Mouse (Mus musculus) inflammation-experienced regulatory T-cells, adult 6 months (primary cell): ENCODE data around the gene Snrpa1. TPM values are rescaled to one million over a fixed set of nuclear protein-coding genes. Genes with fewer than 3 reads are reported as not detected.

Experiments
- ATAC-seq: one replicate; pipeline ENCODE4 v1.8.0; 2017
- polyA plus RNA-seq, 3 experiments: library from polyadenylated mRNA; unstranded; fragments of 100-300 nt; shearing (Covaris generic); gene quantifications; one replicate each; pipeline ENCODE4 v1.2.1; 2017

Gene Snrpa1
- polyA plus RNA-seq, 3 experiments from 2014 or later: 128 to 166 (median 136) TPM

DNA sequence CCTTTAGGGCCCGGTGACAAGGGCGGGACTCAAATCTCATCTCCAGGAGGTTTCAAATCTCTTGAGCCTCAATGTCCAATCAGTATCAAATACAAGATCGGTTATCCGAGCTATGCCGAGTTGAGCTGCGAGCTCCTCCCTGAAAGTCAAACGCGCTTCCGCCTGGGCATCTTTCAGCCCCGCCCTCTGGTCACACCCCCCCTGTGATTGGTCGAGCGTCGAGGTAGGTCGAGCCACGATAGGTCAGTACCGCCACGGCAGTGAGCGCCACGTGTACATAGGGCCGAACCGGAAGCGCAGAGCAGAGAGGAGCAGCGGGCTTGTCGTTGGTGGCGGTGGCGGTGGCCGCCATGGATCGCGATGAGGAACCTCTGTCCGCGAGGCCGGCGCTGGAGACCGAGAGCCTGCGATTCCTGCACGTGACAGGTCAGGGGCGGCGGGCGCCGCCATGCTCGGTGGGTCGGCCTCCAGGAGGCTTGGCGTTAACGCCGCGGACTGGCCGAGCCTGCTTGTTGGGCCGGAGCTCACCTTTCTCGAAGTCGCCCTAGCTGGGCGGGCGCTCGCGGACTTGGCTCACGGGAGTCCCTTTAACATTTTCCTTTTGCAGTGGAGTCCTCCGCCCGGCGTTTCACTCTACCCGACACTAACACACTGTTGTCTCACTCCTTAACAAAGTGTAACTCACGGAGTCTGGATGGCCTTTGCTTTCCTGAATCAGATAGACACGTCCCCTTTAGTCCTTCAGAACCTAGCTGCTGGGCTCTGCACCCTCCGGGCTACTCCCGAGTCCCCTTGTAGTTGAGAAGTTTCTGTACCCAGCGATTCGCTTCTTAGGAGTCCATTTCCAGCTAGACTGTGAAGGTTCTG lies 20.8 kb downstream of the Snrpa1 start, which contains the start of gene Selenos:
Gene Selenos (plus strand): TSS at position 286 of the 867 bp plus-strand sequence.
- peak; percentile 98 for ATAC-seq

DNA sequence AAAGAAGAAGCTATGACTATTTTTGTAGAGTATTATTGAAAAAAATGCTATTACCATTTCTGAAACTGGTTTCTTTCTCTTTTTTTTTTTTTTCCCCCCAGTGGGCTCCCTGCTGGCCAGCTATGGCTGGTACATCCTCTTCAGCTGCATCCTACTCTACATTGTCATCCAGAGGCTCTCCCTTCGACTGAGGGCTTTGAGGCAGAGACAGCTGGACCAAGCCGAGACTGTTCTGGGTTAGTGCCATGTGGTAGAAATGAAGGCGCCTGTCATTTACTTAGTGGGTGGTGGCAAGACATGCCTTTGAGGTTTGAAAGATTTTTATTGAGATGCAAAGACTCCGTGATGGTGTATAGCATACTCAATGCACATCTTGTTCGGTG lies 21.4 kb downstream of the Snrpa1 start:
- no peak for ATAC-seq

DNA sequence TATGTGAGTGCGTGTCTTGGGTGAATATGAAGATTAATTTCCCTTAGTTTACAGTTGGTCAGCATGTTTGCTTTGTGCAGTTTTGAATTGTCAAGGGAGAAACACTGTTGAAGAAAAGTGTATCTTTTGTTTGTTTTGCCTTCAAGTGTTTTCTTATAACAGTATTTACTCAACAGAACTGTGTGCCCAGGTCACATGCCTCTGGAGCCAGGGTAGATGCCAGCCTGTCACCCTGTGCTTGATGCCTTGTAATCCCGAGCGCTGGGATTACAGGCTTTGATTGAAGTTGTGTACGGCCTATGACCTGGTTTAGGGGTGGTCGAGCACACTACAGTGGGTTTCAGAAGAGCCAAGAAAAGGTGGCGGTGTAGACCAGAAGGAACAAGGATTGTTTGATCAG lies 25.0 kb downstream of the Snrpa1 start:
- no peak for ATAC-seq

DNA sequence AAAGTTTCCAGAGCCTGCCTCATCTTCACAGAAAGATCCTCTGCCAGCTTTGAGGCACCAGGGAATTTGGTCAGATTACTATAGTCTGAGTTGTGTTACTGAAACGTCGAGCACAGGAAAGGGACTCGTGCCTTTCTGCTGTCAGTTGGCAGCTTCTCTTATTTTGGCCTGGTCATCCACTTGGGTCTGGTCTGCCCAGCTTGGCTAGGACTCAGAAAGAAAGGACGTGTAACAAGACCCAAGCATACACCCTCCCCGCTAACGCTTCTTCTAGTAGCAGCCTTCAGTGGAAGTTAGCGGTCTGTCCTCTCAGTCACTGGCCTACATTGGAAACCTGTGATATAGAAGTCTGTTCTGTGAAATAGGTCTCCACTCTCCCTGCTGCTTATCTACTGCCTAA lies 25.7 kb downstream of the Snrpa1 start:
- no peak for ATAC-seq

DNA sequence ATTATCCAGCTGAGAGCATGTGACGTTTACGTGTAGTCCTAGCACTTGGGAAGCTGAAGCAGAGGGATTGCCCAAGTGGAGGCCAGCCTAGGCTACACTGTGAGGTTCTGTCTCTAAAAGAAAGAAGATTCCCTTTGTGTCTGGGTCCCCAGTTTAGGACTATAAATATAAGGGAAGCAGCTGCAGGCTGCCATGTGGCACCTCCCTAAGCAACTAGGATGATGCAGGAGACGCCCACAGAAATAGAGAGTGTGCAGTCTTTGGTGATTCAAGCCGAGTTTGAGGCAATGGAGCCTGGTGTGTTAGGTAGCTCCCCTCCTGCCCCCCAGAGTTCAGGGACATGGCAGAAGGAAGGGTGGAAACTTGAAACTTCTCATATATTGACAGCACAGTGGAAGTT lies 28.8 kb downstream of the Snrpa1 start:
- no peak for ATAC-seq

DNA sequence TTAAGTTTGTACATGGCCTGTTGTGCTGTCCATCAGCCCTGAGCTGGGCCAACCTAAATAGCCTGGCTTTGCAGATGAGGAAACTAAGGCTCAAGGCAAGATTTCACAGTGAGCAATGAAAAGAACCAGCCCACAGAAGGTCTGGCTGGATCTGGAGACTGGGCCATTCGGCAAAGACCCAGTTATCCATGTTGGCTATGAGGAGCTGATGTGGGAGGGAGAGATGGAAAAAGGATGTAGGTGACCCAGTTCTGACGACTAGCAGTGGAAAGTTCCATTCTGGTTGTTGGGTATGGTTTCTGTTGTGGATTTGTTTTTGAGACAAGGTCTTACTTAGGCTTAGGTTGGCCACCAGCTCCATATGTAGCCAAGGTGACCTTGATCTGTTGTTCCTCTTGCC lies 29.3 kb downstream of the Snrpa1 start:
- no peak for ATAC-seq

DNA sequence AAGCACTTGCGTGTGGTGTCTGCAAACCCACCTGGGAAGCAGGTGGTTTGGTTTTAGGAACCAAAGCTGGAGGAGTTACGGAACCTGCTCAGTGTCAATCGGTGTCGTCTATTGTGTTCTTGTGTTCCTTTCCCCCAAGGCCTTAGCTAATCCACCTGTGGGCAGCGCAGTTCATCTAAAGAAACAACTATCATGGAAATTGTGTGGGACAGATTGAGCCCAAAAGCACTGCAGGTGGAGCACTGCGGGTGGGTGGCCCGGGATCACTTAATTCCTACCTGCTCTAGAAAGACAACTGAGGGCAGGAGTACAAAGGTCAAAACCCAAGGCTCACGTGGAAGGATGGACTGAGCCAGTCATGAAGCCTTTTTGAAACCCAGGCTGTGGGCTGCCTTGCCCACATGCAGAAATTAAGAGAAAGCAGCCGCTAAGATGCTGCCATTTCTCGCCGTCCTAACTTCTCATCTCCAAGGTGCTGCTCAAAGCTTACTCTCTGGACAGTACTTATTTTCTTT lies 31.9 kb downstream of the Snrpa1 start:
- ATAC-seq: no peak

DNA sequence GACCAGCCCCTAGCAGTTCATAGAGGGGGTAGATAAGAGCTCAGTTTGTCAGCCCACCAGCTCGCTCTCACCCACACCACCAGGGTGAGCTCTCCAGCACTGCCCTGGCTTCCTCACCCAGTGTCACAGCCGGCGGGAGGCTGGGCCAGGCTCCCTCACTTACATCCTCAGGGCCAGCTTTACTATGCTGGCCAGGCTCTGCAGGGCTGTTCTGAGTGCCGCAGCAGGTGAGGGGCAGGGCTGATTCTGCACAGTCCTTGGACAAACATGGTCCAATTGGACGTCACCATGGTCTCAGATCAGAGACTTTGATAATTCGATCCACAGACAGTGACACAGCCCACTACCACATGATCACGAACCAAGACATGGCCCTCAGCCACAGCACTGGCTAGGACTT lies 32.8 kb downstream of the Snrpa1 start:
- ATAC-seq: no peak

DNA sequence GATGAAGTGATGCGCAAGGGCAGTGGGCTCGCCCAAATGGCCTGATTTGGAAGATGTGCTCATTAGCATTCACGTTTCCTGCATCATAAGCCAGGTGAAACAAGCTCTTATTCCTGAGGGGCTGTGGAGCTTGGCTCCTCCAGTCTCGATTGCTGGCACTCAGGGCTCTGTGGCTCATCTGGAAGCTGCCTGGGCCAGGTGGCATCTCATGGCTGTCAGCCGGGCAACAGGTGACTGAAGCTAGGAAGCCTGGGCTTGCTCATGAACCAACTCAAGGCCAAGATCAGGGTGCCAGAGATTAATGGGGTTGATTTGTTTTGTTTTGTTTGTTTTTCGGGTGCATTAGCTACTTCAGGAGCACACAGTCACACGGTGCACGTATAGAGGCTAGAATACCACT lies 33.9 kb downstream of the Snrpa1 start:
- ATAC-seq: no peak

DNA sequence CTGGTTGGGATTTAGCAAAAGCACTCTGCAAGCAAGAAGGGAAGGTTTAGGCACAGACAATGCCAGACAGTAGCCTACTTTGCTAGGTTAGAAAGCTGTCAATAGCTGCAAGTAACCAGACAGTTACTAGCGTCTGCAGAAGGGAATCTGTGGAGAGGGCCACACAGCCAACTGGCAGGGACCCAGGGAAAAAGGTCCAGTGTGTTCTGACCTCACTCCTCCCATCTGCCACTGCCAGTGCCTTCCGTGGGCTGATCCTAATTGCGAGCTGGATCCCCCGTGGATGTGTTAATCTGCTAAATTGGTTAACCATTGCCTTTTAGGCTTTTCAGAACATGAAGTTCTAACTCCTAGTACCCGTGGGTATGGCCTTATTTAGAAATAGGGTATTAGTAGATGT lies 35.3 kb downstream of the Snrpa1 start:
- ATAC-seq: no peak

DNA sequence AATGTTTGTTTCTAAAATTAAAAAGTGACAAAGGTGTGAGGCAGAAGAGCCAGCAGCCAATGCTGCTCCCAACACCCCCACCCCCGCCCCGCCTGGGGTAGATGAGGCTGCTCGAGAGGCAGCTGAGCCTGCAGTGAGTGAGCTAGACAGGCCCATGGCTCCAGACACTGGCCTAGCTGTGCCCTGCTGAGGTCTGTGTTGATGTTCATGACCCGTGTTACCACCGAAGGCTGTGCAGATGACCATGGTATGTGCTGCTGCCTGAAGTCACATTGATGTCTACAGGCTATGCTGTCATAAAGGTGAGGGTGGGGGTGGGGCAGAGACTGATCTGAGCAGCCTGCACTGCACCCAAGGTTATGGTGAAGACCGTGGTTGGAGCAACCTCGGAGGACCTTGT lies 40.0 kb downstream of the Snrpa1 start:
- no peak for ATAC-seq

DNA sequence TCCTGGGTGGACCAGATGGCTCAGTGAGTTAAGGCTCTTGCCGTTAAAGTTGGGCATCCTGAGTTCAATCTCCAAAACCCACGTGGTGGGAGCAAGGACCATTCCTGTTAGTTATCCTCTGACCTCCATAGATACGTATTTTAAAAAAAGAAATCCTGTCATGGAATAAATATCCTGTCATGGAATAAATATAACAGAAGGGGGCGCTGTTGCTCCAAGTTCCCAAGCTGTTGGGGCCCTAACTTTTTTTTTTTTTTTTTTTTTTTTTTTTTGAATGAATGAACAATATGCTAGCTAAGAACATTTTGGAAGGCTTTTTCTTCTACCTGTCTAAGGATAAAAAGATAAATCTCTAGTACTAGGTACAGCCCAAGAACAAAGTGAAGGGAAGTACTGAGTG lies 43.1 kb downstream of the Snrpa1 start:
- ATAC-seq: peak; percentile 63

DNA sequence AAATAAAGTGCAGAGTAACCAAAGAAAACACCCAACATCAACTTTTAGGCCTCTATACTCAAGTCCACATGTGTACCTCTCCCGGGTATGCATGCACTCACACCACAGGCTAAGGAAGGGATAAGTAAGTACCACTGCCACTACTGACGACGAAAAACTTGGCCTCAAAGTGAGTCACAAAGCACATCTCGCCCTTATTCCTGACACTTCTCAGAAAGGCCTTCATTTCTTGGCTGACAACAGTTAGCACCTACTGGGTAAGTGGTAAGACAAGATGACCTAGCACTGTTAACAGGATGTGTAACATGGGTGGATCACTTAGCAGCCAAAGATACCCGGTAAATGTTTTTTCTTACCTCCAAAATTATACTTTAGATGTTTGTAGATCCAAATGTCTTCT lies 45.7 kb downstream of the Snrpa1 start:
- ATAC-seq: no peak

DNA sequence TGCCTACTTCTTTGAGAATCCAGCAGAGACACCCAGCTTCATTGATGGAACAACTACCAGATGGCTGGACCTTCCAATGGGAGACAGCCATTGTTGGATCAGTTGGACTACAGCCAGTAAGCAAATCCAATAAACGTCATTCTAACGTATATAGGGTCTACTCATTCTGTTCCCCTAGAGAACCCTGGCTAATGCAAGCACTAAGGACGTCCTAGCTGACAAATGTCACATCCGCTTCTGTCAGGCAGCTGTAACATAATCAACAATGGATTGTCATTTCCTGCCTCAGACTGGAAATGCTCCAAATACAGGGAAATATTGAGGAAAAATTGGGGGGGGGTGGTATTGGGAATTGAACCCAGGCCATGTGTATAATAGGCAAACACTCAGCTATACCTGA lies 47.0 kb downstream of the Snrpa1 start:
- no peak for ATAC-seq

DNA sequence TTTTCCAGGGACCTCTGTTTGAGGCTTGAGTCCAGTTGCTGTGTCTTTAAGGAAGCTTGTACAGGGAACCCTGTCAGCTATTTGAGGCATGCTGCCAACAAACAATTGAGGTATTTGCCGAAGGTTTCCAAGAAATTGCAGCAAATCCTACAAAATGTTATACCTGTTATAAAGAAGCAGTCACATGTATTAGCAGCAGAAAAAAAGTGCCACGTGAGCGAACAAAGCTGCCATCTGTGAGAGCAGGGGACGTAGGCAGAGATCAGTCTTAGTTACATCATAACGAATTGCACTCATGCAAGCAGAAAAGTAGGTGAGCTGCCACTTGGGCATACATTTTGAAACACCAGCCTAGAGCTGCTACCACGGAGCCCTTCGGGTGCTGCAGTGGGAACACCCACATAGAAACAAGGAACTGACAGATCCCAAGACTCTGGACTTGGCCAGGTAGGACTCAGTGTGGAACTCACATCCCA lies 47.8 kb downstream of the Snrpa1 start:
- no peak for ATAC-seq

DNA sequence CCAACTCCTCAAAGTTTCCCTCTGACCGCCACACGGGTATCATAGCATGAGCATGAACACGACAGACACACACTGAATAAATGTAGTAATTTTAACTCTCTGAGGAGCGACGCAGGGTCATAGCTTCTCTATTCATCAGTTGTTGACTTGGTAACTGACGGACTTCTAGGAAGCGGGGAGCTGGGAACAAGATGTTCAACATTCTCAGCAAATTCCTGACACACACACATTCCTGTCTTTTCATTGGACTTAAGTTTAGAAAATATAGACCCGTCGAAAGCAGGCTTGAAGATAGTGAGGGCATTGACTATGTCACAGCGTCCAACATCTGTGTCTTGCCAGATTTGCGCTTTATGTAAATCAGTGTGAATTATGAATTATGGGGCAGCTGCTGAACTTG lies 48.4 kb downstream of the Snrpa1 start:
- ATAC-seq: no peak

DNA sequence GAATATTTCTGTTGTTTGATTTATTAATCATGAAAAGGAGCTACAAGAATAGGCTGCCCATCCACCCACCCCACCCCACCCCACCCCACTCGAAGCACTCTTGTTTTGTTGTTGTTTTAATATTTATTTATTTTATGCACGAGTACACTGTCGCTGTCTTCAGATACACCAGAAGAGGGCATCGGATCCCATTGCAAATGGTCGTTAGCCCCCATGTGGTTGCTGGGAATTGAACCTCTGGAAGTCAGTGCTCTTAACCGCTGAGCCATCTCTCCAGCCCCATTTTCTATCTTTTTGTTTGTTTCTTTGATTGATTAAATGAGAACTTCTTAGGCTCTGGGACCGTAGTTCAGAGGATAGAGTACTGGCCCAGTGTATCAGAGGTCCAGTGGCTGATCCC lies 49.1 kb downstream of the Snrpa1 start:
- ATAC-seq: no peak

DNA sequence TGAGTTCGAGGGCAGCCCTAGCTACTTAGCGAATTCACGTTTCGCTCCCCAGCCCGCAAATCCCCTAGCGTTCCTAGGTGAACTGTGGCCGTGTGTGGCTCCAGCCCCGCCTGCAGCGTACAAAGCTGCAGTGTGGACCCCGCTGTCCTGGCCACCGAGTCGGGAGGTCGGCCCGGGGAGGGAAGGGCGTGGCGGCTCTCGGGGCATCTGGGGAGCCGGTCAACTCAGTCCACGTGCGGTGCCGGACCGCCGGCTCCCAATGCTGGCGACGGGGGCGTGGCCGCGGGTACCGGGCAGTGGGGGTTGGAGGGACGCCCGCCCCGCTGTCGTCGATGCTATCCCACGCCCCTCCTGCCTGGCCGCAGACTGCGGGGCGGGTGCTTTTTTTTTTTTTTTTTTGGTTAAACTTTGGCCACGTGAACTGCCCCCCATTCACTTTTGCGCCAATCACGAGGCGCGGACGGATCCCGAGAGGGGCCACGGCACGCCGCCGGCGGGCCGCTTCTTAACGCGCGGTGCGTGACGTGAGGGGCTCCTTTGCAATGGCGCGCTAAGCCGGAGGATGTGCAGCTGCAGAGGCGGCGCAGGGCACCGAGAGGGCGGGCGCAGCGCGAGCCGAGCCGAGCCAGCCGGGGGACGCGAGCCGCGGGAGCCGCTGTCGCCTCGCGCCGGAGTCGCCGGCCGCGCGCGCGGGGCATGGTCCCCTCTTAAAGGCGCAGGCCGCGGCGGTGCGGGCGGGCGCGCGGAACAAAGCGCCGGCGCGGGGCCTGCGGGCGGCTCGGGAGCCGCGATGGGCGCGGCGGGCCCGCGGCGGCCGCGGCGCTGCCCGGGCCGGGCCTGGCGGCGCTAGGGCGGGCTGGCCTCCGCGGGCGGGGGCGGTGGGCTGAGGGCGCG lies 50.4 kb downstream of the Snrpa1 start, which contains the start of gene Chsy1:
Gene Chsy1 (plus strand): TSS at position 555 of the 894 bp plus-strand sequence.
- ATAC-seq: peak; percentile 72

DNA sequence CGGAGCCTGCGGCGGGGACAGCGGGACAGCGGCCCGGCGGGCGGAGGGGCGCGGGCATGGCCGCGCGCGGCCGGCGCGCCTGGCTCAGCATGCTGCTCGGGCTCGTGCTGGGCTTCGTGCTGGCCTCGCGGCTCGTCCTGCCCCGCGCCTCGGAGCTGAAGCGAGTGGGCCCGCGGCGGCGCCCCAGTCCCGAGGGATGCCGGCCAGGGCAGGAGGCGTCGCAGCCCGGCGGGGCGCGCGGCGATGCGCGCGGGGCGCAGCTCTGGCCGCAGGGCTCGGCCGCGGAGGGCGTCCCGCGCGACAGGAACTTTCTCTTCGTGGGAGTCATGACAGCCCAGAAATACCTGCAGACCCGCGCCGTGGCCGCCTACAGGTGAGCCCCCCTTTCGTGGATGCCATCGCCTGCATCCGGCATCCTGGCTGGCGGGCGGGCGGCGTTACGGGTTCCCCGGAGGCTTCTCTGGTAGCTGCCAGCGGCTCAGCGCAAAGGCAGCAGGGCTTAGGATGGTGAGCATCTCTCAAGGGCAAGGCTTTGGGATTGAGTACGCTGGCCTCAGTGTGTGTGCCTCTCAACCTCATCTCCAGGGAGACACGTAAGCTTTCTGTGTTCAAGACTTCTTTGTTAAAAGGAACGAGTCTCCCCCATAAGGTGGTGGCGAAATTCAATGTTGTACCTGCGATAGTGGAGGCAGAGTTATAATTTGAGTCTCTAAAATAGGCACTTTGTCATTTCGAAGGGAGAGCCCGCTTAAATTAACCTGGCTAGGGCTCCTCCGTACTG lies 51.2 kb downstream of the Snrpa1 start:
- ATAC-seq: peak; percentile 50

DNA sequence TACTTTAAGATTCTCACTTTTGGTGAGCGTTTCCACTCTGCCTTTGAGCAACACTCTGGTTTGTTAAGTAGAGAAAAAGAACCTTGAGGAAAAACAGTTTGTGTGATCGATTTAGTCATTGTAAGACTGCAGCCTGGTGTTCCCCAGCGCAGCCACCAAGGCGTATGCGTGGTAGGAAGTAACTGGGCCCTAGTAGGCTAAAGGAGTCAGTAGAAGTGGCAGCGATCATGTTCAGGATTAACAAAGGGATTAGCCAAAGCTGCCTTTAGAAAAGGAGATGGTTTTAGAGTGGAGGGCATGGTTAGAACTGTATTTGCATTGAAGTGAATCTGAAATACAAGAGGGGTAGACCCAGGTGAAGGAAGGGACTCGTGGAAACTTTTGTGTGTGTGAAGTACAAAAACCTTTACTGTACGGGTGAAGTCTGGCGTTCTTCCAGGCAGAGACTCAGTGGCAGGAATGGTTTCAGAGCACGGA lies 51.9 kb downstream of the Snrpa1 start:
- peak; percentile 16 for ATAC-seq

DNA sequence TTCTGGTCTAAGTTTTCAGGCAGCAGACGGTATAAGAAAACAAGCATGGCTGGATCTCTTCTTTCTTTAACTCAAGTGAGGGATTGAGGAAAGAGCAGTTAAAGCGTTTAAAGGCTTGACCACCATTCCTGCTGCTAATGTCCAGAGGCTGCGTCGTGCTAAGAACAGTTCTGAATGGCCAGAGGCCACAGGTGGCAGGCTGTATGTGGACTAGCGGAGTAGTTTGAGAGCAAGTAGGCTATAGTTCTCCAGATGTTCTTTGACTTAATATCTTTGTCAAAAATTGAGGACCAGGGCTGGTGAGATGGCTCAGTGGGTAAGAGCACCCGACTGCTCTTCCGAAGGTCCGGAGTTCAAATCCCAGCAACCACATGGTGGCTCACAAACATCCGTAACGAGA lies 52.4 kb downstream of the Snrpa1 start:
- no peak for ATAC-seq

DNA sequence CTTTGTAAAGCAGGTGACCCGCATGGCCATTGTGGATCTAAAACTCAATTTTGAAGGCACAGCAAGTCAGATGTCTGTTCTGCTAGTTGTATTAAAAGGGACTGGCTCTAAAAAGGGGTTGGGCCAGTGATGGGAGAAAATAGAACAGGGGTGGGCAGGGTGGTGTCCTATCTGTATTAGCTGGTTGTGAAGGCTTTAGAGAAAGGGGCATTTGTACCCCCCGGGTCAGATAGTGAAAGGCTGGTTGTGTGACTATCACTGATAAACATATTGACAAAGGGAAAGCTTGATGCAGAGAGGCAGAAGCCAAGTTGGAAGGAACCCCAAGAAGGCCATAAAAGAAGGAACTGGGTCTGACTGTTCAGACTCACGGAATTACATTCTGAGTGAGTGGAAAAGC lies 54.8 kb downstream of the Snrpa1 start:
- no peak for ATAC-seq
